Mouse (Mus musculus): ENCODE measurements around the gene Heatr6. TPM values are rescaled to one million over a fixed set of nuclear protein-coding genes. Genes with fewer than 3 reads are reported as not detected.

Gene Heatr6
- polyA plus RNA-seq, 1 experiment from 2014 or later, result 41.7 TPM

DNA sequence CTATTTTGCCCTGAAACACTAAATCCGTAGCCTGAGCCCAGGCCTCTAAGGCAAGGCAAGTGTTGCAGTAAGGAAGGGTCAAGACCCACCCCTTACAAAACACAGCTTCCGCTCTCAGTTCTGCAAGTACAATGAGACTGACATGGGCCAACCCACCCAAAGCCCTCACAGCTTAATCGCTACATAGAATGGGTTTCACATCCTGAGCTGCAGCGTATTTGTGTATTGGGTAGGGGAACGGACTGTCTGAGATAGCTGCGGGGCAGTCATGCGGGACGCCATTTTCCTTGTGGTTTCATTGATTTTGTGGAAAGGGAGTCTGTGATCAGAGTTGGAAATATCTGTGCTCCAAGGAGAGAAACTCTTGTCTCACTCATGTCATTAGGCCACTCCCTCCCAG, 56.9 kb downstream of the Heatr6 start:
- 85% methylated on average over 8 of the region's 8 CpGs for WGBS
- H3K9me3 ChIP-seq (ENCODE audit: control insufficient read depth, low read length), result no peaks in the 10 kb centered on the region
- ATAC-seq (ENCODE audit: low read depth), result no peak
- H3K4me2 ChIP-seq (ENCODE audit: low read depth, low read length), result no peak overlapping the region
- no peaks in the 10 kb centered on the region for H3K4me1 ChIP-seq (ENCODE audit: control insufficient read depth, insufficient read depth, low read length)
- H3K27ac ChIP-seq (ENCODE audit: low read depth, low read length), result no peak overlapping the region
- H3K27me3 ChIP-seq (ENCODE audit: control insufficient read depth, insufficient read depth, low read length), result no peaks in the 10 kb centered on the region
- no peak overlapping the region for H3K4me3 ChIP-seq (ENCODE audit: low read depth, low read length)
- H3K36me3 ChIP-seq (ENCODE audit: control insufficient read depth, insufficient read depth, low read length), result no peaks in the 10 kb centered on the region
- no peak overlapping the region for H3K9ac ChIP-seq (replicated peaks; ENCODE audit: low read depth, low read length)

- H3K36me3 ChIP-seq (ENCODE audit: control insufficient read depth, insufficient read depth, low read length), result no peaks in the 10 kb centered on the region
- H3K27me3 ChIP-seq (ENCODE audit: control insufficient read depth, insufficient read depth, low read length), result no peaks in the 10 kb centered on the region
- H3K9ac ChIP-seq (replicated peaks; ENCODE audit: low read depth, low read length), result no peak overlapping the region
- H3K4me1 ChIP-seq (ENCODE audit: control insufficient read depth, insufficient read depth, low read length), result no peaks in the 10 kb centered on the region
- no peak for ATAC-seq (ENCODE audit: low read depth)
- H3K27ac ChIP-seq (ENCODE audit: low read depth, low read length), result no peak overlapping the region
- H3K4me2 ChIP-seq (ENCODE audit: low read depth, low read length), result no peak overlapping the region
- H3K4me3 ChIP-seq (ENCODE audit: low read depth, low read length), result no peak overlapping the region
- no peaks in the 10 kb centered on the region for H3K9me3 ChIP-seq (ENCODE audit: control insufficient read depth, low read length)
- WGBS, result 87% methylated on average over 5 of the region's 5 CpGs
These were observed 61.7 kb downstream of the Heatr6 start for GRCm38 (mm10) chr11:83815191-83815590.

- Histone ChIP-seq H3K9ac (replicated peaks; ENCODE audit: low read depth, low read length) (no peak overlapping the region), H3K27ac (ENCODE audit: low read depth, low read length) (no peak overlapping the region), H3K4me3 (ENCODE audit: low read depth, low read length) (no peak overlapping the region), H3K36me3 (ENCODE audit: control insufficient read depth, insufficient read depth, low read length) (no peaks in the 10 kb centered on the region), H3K9me3 (ENCODE audit: control insufficient read depth, low read length) (no peaks in the 10 kb centered on the region), H3K4me1 (ENCODE audit: control insufficient read depth, insufficient read depth, low read length) (no peaks in the 10 kb centered on the region), H3K27me3 (ENCODE audit: control insufficient read depth, insufficient read depth, low read length) (no peaks in the 10 kb centered on the region), H3K4me2 (ENCODE audit: low read depth, low read length) (no peak overlapping the region)
- ATAC-seq (ENCODE audit: low read depth), result no peak
- WGBS, result 5% methylated on average over 9 of the region's 9 CpGs
These were observed 62.1 kb downstream of the Heatr6 start for GRCm38 (mm10) chr11:83815628-83816027.

DNA sequence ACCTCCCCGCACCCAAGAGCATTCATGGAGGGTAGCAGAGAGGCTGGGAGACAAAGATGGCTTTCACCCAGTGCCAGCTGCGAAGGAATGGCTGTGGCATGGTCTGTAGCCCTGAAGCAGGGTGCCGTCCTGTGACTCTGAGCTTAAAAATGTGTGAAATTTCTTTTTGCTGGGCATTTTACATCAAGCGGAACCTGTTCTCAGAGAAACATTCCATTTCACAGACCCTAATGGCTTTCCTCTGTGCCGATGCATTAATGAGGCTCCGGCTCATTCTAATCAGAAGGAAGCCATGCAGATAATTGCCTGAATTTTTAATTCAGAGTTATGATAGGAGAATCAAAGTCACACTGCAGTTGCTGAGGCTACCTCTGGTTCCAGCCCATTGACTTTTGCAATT, 63.6 kb downstream of the Heatr6 start:
- no peak overlapping the region for H3K27ac ChIP-seq (ENCODE audit: low read depth, low read length)
- no peak overlapping the region for H3K4me3 ChIP-seq (ENCODE audit: low read depth, low read length)
- ATAC-seq (ENCODE audit: low read depth), result no peak
- 42% methylated on average over 6 of the region's 6 CpGs for WGBS
- H3K27me3 ChIP-seq (ENCODE audit: control insufficient read depth, insufficient read depth, low read length), result no peaks in the 10 kb centered on the region
- H3K4me2 ChIP-seq (ENCODE audit: low read depth, low read length), result no peak overlapping the region
- no peak overlapping the region for H3K9ac ChIP-seq (replicated peaks; ENCODE audit: low read depth, low read length)
- no peaks in the 10 kb centered on the region for H3K4me1 ChIP-seq (ENCODE audit: control insufficient read depth, insufficient read depth, low read length)
- H3K36me3 ChIP-seq (ENCODE audit: control insufficient read depth, insufficient read depth, low read length), result no peaks in the 10 kb centered on the region
- H3K9me3 ChIP-seq (ENCODE audit: control insufficient read depth, low read length), result no peaks in the 10 kb centered on the region

- Histone ChIP-seq H3K4me2 (ENCODE audit: low read depth, low read length) (no peak overlapping the region), H3K9me3 (ENCODE audit: control insufficient read depth, low read length) (no peaks in the 10 kb centered on the region), H3K27ac (ENCODE audit: low read depth, low read length) (no peak overlapping the region), H3K9ac (replicated peaks; ENCODE audit: low read depth, low read length) (no peak overlapping the region), H3K4me1 (ENCODE audit: control insufficient read depth, insufficient read depth, low read length) (no peaks in the 10 kb centered on the region), H3K36me3 (ENCODE audit: control insufficient read depth, insufficient read depth, low read length) (no peaks in the 10 kb centered on the region), H3K4me3 (ENCODE audit: low read depth, low read length) (no peak overlapping the region), H3K27me3 (ENCODE audit: control insufficient read depth, insufficient read depth, low read length) (no peaks in the 10 kb centered on the region)
- 80% methylated on average over 4 of the region's 4 CpGs for WGBS
- no peak for ATAC-seq (ENCODE audit: low read depth)
These were observed 64.5 kb downstream of the Heatr6 start for GRCm38 (mm10) chr11:83817994-83818393.

DNA sequence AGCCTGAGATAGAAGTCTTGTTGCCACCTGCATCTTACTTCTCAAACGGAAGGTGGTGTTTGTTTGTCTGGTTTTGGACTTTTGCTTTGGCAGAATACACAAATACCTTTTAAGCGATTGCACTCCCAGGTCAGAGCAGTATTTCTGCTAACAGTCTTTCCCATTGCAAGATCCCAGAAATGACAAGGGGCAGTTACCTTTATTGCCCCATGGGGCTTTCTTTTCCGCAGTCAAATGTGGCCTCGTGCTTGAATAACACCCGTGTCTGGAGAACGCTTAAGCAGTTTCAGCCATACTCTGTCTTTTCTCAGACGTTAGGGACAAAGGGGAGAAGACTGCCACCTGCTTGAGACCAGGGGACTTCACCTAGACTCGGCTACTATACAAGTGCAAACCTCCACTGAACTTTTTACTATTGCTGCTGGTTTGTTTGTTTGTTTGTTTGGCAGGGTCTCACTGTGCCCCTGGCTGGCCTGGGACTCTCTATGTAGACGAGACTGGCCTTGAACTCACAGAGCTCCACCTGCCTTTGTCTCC, 65.2 kb downstream of the Heatr6 start:
- no peaks in the 10 kb centered on the region for H3K27me3 ChIP-seq (ENCODE audit: control insufficient read depth, insufficient read depth, low read length)
- H3K4me2 ChIP-seq (ENCODE audit: low read depth, low read length), result no peak overlapping the region
- no peaks in the 10 kb centered on the region for H3K36me3 ChIP-seq (ENCODE audit: control insufficient read depth, insufficient read depth, low read length)
- H3K9me3 ChIP-seq (ENCODE audit: control insufficient read depth, low read length), result no peaks in the 10 kb centered on the region
- no peak for ATAC-seq (ENCODE audit: low read depth)
- H3K4me3 ChIP-seq (ENCODE audit: low read depth, low read length), result no peak overlapping the region
- no peaks in the 10 kb centered on the region for H3K4me1 ChIP-seq (ENCODE audit: control insufficient read depth, insufficient read depth, low read length)
- H3K27ac ChIP-seq (ENCODE audit: low read depth, low read length), result no peak overlapping the region
- no peak overlapping the region for H3K9ac ChIP-seq (replicated peaks; ENCODE audit: low read depth, low read length)
- 47% methylated on average over 9 of the region's 9 CpGs for whole genome bisulfite sequencing

DNA sequence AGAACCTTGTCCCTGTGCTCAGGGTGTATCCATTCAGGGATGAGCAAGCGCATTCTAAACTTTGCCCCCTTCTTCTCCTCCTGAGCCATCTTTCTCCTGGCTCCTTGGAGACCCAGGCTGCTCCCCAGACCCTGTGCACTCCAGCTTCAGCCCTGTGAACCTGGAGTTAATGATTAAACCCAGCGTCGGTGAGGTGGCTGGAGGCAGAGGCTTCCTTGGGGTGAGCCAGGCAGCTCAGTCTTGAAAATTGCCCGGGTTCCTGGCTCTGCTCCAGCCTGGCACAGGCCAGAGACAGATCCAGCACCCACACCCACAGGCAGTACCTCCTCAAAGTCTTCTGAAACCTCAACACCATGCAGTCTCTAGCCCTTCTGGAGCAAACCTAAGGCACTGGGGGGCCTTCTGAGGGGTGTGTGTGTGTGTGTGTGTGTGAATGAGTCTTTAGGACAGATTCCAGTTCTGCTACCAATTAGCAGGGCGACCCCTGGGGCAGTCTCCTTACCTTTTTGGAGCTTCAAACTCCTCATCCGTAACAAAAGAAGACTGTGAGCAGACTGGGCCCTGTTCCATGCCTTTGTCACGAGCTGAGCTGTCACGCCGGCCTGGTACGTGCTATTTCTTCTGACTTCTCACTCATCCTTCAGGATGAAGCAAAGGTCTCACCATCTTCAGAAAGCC, 66.4 kb downstream of the Heatr6 start:
- Histone ChIP-seq H3K4me3 (ENCODE audit: low read depth, low read length) (no peak overlapping the region), H3K9ac (replicated peaks; ENCODE audit: low read depth, low read length) (no peak overlapping the region)
- no peak for ATAC-seq (ENCODE audit: low read depth)

DNA sequence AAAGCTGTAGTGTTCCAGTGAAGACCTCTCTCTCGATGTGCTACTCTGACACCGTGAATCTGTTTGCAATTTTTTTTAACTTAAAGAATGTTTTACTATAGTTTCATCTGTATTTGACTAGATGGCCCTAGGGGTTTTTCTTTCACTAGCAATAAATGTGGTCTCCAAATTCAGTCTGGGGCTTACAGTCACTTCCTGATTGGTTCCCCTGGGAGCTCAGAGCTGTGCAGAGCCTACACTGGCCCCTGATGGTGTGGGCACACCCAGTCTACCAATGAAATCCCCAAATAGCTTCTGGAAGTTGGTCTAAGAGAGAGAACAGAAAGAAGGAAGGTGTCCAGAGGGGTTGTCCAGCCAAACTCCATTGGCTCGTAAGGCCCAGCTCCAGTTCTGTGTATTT, 72.6 kb downstream of the Heatr6 start:
- Histone ChIP-seq H3K4me2 (ENCODE audit: low read depth, low read length) (no peak overlapping the region), H3K9ac (replicated peaks; ENCODE audit: low read depth, low read length) (no peak overlapping the region), H3K36me3 (ENCODE audit: control insufficient read depth, insufficient read depth, low read length) (no peaks in the 10 kb centered on the region), H3K4me3 (ENCODE audit: low read depth, low read length) (no peak overlapping the region), H3K4me1 (ENCODE audit: control insufficient read depth, insufficient read depth, low read length) (no peaks in the 10 kb centered on the region), H3K9me3 (ENCODE audit: control insufficient read depth, low read length) (no peaks in the 10 kb centered on the region), H3K27me3 (ENCODE audit: control insufficient read depth, insufficient read depth, low read length) (no peaks in the 10 kb centered on the region), H3K27ac (ENCODE audit: low read depth, low read length) (no peak overlapping the region)
- ATAC-seq (ENCODE audit: low read depth), result no peak
- WGBS, result 90% methylated on average over 3 of the region's 3 CpGs

More for the DNA sequence above, 66.4 kb downstream of the Heatr6 start:
- Histone ChIP-seq H3K9me3 (ENCODE audit: control insufficient read depth, low read length) (no peaks in the 10 kb centered on the region), H3K4me1 (ENCODE audit: control insufficient read depth, insufficient read depth, low read length) (no peaks in the 10 kb centered on the region), H3K27ac (ENCODE audit: low read depth, low read length) (no peak overlapping the region), H3K27me3 (ENCODE audit: control insufficient read depth, insufficient read depth, low read length) (no peaks in the 10 kb centered on the region), H3K4me2 (ENCODE audit: low read depth, low read length) (no peak overlapping the region), H3K36me3 (ENCODE audit: control insufficient read depth, insufficient read depth, low read length) (no peaks in the 10 kb centered on the region)
- WGBS, result 43% methylated on average over 10 of the region's 10 CpGs

GRCm38 (mm10) chr11:83828553-83829142, 75.2 kb downstream of the Heatr6 start:
- Histone ChIP-seq H3K4me1 (ENCODE audit: control insufficient read depth, insufficient read depth, low read length) (no peaks in the 10 kb centered on the region), H3K4me2 (ENCODE audit: low read depth, low read length) (no peak overlapping the region), H3K27ac (ENCODE audit: low read depth, low read length) (no peak overlapping the region), H3K27me3 (ENCODE audit: control insufficient read depth, insufficient read depth, low read length) (no peaks in the 10 kb centered on the region), H3K36me3 (ENCODE audit: control insufficient read depth, insufficient read depth, low read length) (no peaks in the 10 kb centered on the region), H3K9ac (replicated peaks; ENCODE audit: low read depth, low read length) (no peak overlapping the region), H3K9me3 (ENCODE audit: control insufficient read depth, low read length) (no peaks in the 10 kb centered on the region), H3K4me3 (ENCODE audit: low read depth, low read length) (no peak overlapping the region)
- no peak for ATAC-seq (ENCODE audit: low read depth)
- 85% methylated on average over 8 of the region's 8 CpGs for WGBS
